Mouse (Mus musculus) MEL (cell line): Measurements from ENCODE around the gene Naa25. TPM values are rescaled to one million over a fixed set of nuclear protein-coding genes. Genes with fewer than 3 reads are reported as not detected.

Experiments
- DNase-seq: peaks from one replicate; pipeline ENCODE4 v3.0.0; 2011; ENCODE audit warnings: low read depth, low spot score
- H3K27ac ChIP-seq: 2 replicates; pipeline ENCODE4 v1.5.1; 2012; ENCODE audit warnings: low read depth, mild to moderate bottlenecking, control low read depth, low read length, moderate library complexity; ENCODE audit not compliant: control insufficient read depth
- H3K27me3 ChIP-seq, 2 experiments: fragments of 150-350 bp in 1 of 2; sonication (generic) in 1 of 2; 2 replicates each; pipeline ENCODE4 v1.6.1; 2012; ENCODE audit warnings: low read length in 2 of 2, mild to moderate bottlenecking in 2 of 2, improper control_type of control experiment in 1 of 2, moderate library complexity in 1 of 2; ENCODE audit not compliant: insufficient read depth in 2 of 2, control insufficient read depth in 1 of 2
- H3K36me3 ChIP-seq, 2 experiments: 2 replicates each; pipeline ENCODE4 v1.6.1; 2012 to 2014; ENCODE audit warnings: low read length in 2 of 2, improper control_type of control experiment in 1 of 2, inconsistent platforms in 1 of 2, mild to moderate bottlenecking in 1 of 2; ENCODE audit not compliant: insufficient read depth in 2 of 2, control insufficient read depth in 1 of 2
- H3K4me1 ChIP-seq, 2 experiments: fragments of 150-350 bp in 1 of 2; sonication (generic) in 1 of 2; 2 replicates each; pipeline ENCODE4 v1.6.1; 2012; ENCODE audit warnings: low read length in 2 of 2, improper control_type of control experiment in 1 of 2, mild to moderate bottlenecking in 1 of 2; ENCODE audit not compliant: insufficient read depth in 2 of 2, control insufficient read depth in 1 of 2
- H3K4me3 ChIP-seq, 2 experiments: fragments of 150-350 bp in 1 of 2; sonication (generic) in 1 of 2; 2 replicates each; pipeline ENCODE4 v1.5.1; 2012; ENCODE audit warnings: low read depth in 2 of 2, low read length in 2 of 2, mild to moderate bottlenecking in 2 of 2, moderate library complexity in 2 of 2, control low read depth in 1 of 2, improper control_type of control experiment in 1 of 2; ENCODE audit not compliant: control insufficient read depth in 1 of 2, insufficient read depth in 1 of 2
- H3K79me2 ChIP-seq: 2 replicates; pipeline ENCODE4 v1.6.1; 2012; ENCODE audit warnings: mild to moderate bottlenecking, low read length, moderate library complexity; ENCODE audit not compliant: control insufficient read depth, poor library complexity, insufficient read depth
- H3K9ac ChIP-seq: 2 replicates; pipeline ENCODE4 v1.6.1; 2012; ENCODE audit warnings: low read depth, mild to moderate bottlenecking, control low read depth, low read length, moderate library complexity; ENCODE audit not compliant: control insufficient read depth, poor library complexity, severe bottlenecking
- H3K9me3 ChIP-seq: fragments of 150-350 bp; sonication (generic); replicated peaks from 2 replicates; pipeline ENCODE4 v1.6.1; 2012; ENCODE audit warnings: mild to moderate bottlenecking, low read length, improper control_type of control experiment, moderate library complexity; ENCODE audit not compliant: insufficient read depth
- BHLHE40 ChIP-seq: IDR thresholded peaks from 2 replicates; pipeline ENCODE4 v1.6.1; 2012; ENCODE audit warnings: low read depth, mild to moderate bottlenecking, inconsistent platforms, low read length, improper control_type of control experiment, borderline replicate concordance
- CHD2 ChIP-seq: IDR thresholded peaks from 2 replicates; pipeline ENCODE4 v1.6.1; 2011; ENCODE audit warnings: low read length, improper control_type of control experiment
- CTCF ChIP-seq, 3 experiments: IDR thresholded peaks in 2 of 3; conservative IDR thresholded peaks in 1 of 3; 2 replicates each; pipeline ENCODE4 v1.5.1; 2011 to 2012; ENCODE audit warnings: low read length in 3 of 3, low read depth in 2 of 3, mild to moderate bottlenecking in 2 of 3, improper control_type of control experiment in 1 of 3, inconsistent platforms in 1 of 3, mixed read lengths in 1 of 3, moderate library complexity in 1 of 3; ENCODE audit not compliant: control insufficient read depth in 1 of 3, insufficient read depth in 1 of 3, poor library complexity in 1 of 3, severe bottlenecking in 1 of 3
- E2F4 ChIP-seq: IDR thresholded peaks from 2 replicates; pipeline ENCODE4 v1.6.1; 2011; ENCODE audit warnings: low read depth, low read length, improper control_type of control experiment, borderline replicate concordance
- ELF1 ChIP-seq: IDR thresholded peaks from 2 replicates; pipeline ENCODE4 v1.6.1; 2014; ENCODE audit warnings: low read depth, mild to moderate bottlenecking, inconsistent platforms, low read length, improper control_type of control experiment, moderate library complexity
- EP300 ChIP-seq, 2 experiments: IDR thresholded peaks; 2 replicates each; pipeline ENCODE4 v1.6.1; 2011; ENCODE audit warnings: improper control_type of control experiment in 2 of 2, low read length in 2 of 2, low read depth in 1 of 2, mild to moderate bottlenecking in 1 of 2
- ETS1 ChIP-seq: IDR thresholded peaks from 2 replicates; pipeline ENCODE4 v1.6.1; 2012; ENCODE audit warnings: low read depth, mild to moderate bottlenecking, inconsistent platforms, low read length, improper control_type of control experiment, moderate library complexity
- GATA1 ChIP-seq: IDR thresholded peaks from 2 replicates; pipeline ENCODE4 v1.6.1; 2011; ENCODE audit warnings: low read depth, low read length, improper control_type of control experiment
- HCFC1 ChIP-seq: IDR thresholded peaks from 2 replicates; pipeline ENCODE4 v1.6.1; 2012; ENCODE audit warnings: low read depth, mild to moderate bottlenecking, inconsistent platforms, low read length, improper control_type of control experiment, moderate library complexity
- JUND ChIP-seq: IDR thresholded peaks from 2 replicates; pipeline ENCODE4 v1.6.1; 2011; ENCODE audit warnings: low read depth, mild to moderate bottlenecking, improper control_type of control experiment, low read length
- MAFK ChIP-seq: IDR thresholded peaks from 2 replicates; pipeline ENCODE4 v1.6.1; 2011; ENCODE audit warnings: low read depth, mild to moderate bottlenecking, low read length, improper control_type of control experiment, borderline replicate concordance
- MAZ ChIP-seq: IDR thresholded peaks from 2 replicates; pipeline ENCODE4 v1.6.1; 2012; ENCODE audit warnings: low read depth, mild to moderate bottlenecking, inconsistent platforms, low read length, improper control_type of control experiment
- MXI1 ChIP-seq: IDR thresholded peaks from 2 replicates; pipeline ENCODE4 v1.6.1; 2011; ENCODE audit warnings: mild to moderate bottlenecking, low read depth, low read length, improper control_type of control experiment
- MYB ChIP-seq: IDR thresholded peaks from 2 replicates; pipeline ENCODE4 v1.6.1; 2011; ENCODE audit warnings: mild to moderate bottlenecking, low read depth, low read length, improper control_type of control experiment
- MYC ChIP-seq: IDR thresholded peaks from 2 replicates; pipeline ENCODE4 v1.6.1; 2011; ENCODE audit warnings: low read depth, mild to moderate bottlenecking, low read length, improper control_type of control experiment, moderate library complexity
- NELFE ChIP-seq: IDR thresholded peaks from 2 replicates; pipeline ENCODE4 v1.6.1; 2011; ENCODE audit warnings: low read depth, low read length, improper control_type of control experiment
- NRF1 ChIP-seq: IDR thresholded peaks from 2 replicates; pipeline ENCODE4 v1.6.1; 2014; ENCODE audit warnings: low read depth, mild to moderate bottlenecking, inconsistent platforms, low read length, improper control_type of control experiment, moderate library complexity; ENCODE audit not compliant: poor library complexity, insufficient read depth, severe bottlenecking
- POLR2A ChIP-seq, 2 experiments: IDR thresholded peaks; 2 replicates each; pipeline ENCODE4 v1.6.1; 2011 to 2012; ENCODE audit warnings: low read length in 2 of 2, mild to moderate bottlenecking in 2 of 2, control low read depth in 1 of 2, improper control_type of control experiment in 1 of 2, low read depth in 1 of 2, moderate library complexity in 1 of 2; ENCODE audit not compliant: control insufficient read depth in 1 of 2, insufficient read depth in 1 of 2, poor library complexity in 1 of 2
- POLR2AphosphoS5 ChIP-seq: IDR thresholded peaks from 2 replicates; pipeline ENCODE4 v1.6.1; 2012; ENCODE audit warnings: low read depth, borderline replicate concordance, mild to moderate bottlenecking, inconsistent platforms, low read length, moderate library complexity, mixed read lengths
- RCOR1 ChIP-seq: IDR thresholded peaks from 2 replicates; pipeline ENCODE4 v1.6.1; 2012; ENCODE audit warnings: low read depth, mild to moderate bottlenecking, inconsistent platforms, low read length, improper control_type of control experiment
- SIN3A ChIP-seq: IDR thresholded peaks from 2 replicates; pipeline ENCODE4 v1.6.1; 2012; ENCODE audit warnings: low read length, improper control_type of control experiment, inconsistent platforms
- SMC3 ChIP-seq: IDR thresholded peaks from 2 replicates; pipeline ENCODE4 v1.6.1; 2011; ENCODE audit warnings: low read depth, low read length, improper control_type of control experiment
- TAL1 ChIP-seq: IDR thresholded peaks from 2 replicates; pipeline ENCODE4 v1.6.1; 2012; ENCODE audit warnings: mild to moderate bottlenecking, inconsistent platforms, low read length, moderate library complexity, mixed read lengths
- TBP ChIP-seq: IDR thresholded peaks from 2 replicates; pipeline ENCODE4 v1.8.0; 2011; ENCODE audit warnings: low read depth, low read length, improper control_type of control experiment
- UBTF ChIP-seq: IDR thresholded peaks from 2 replicates; pipeline ENCODE4 v1.6.1; 2012; ENCODE audit warnings: low read depth, mild to moderate bottlenecking, inconsistent platforms, low read length, improper control_type of control experiment, moderate library complexity, borderline replicate concordance; ENCODE audit not compliant: insufficient read depth
- USF1 ChIP-seq: IDR thresholded peaks from 2 replicates; pipeline ENCODE4 v1.6.1; 2014; ENCODE audit warnings: low read depth, mild to moderate bottlenecking, inconsistent platforms, low read length, improper control_type of control experiment, moderate library complexity
- USF2 ChIP-seq, 2 experiments: IDR thresholded peaks; 2 replicates each; pipeline ENCODE4 v1.6.1; 2011 to 2012; ENCODE audit warnings: improper control_type of control experiment in 2 of 2, low read length in 2 of 2, borderline replicate concordance in 1 of 2, inconsistent platforms in 1 of 2, low read depth in 1 of 2, mild to moderate bottlenecking in 1 of 2; ENCODE audit not compliant: insufficient read depth in 1 of 2
- ZC3H11A ChIP-seq: IDR thresholded peaks from 2 replicates; pipeline ENCODE4 v1.6.1; 2012; ENCODE audit warnings: low read depth, mild to moderate bottlenecking, inconsistent platforms, low read length, improper control_type of control experiment
- ZMIZ1 ChIP-seq: IDR thresholded peaks from 2 replicates; pipeline ENCODE4 v1.6.1; 2012; ENCODE audit warnings: low read depth, mild to moderate bottlenecking, inconsistent platforms, low read length, improper control_type of control experiment, moderate library complexity
- ZNF384 ChIP-seq: IDR thresholded peaks from 2 replicates; pipeline ENCODE4 v1.6.1; 2012; ENCODE audit warnings: low read depth, mild to moderate bottlenecking, inconsistent platforms, low read length, improper control_type of control experiment
- polyA plus RNA-seq, 2 experiments: library from polyadenylated mRNA; stranded (reverse) in 1 of 2; unstranded in 1 of 2; fragments of >175 nt in 1 of 2; fragments of >200 nt in 1 of 2; gene quantifications; 2 replicates each; pipeline versions ENCODE4 v1.2.1 to v1.2.4; 2012; ENCODE audit warnings: low replicate concordance in 2 of 2, low read depth in 1 of 2; ENCODE audit not compliant: insufficient read length in 2 of 2, insufficient read depth in 1 of 2, missing spikeins in 1 of 2
- total RNA-seq: library from RNA; depleted of rRNA; stranded (reverse); fragments of 300-350 nt; gene quantifications from 2 replicates; pipeline ENCODE4 v1.2.3, GENCODE M21; 2012

Gene Naa25
- total and polyA plus RNA-seq, 3 experiments, result 53.0 to 59.6 TPM; not detected in 1

DNA sequence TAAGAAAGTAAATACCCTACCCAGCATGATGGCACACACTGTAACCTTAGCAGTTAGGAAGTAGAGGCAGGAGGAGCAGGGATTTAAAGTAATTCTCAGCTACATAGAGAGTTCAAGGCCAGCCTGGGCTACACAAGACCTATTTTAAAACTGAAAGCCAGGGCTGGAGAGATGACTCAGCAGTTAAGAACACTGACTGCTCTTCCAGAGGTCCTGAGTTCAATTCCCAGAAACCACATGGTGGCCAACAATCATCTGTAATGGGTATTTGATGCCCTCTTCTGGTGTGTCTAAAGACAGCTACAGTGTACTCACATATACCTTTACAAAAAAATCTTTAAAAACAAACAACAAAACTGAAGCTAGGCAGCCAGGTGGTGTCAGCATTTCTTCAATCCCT is 8.0 kb upstream of the Naa25 start:
- H3K9ac ChIP-seq, result no peak overlapping the region
- peaks cover 0 to 12% of the 10 kb centered on the region in 2 experiments; a peak in 2 of 4 replicates for H3K36me3 ChIP-seq
- no peak for DNase-seq
- no peak overlapping the region for H3K4me3 ChIP-seq
- H3K4me1 ChIP-seq, result peaks cover 2 to 19% of the 10 kb centered on the region in 2 experiments; a peak in 3 of 4 replicates
- no peaks in the 10 kb centered on the region for H3K9me3 ChIP-seq
- H3K27ac ChIP-seq, result no peak overlapping the region
- no peaks in the 10 kb centered on the region for H3K27me3 ChIP-seq
- H3K79me2 ChIP-seq, result peaks cover 3% of the 10 kb centered on the region; the same call in 1 of the 2 replicates
- TF ChIP-seq UBTF (no peak), ZC3H11A (0 out of 2 replicates have a peak, but pooled peaks have one; percentile 11)

DNA sequence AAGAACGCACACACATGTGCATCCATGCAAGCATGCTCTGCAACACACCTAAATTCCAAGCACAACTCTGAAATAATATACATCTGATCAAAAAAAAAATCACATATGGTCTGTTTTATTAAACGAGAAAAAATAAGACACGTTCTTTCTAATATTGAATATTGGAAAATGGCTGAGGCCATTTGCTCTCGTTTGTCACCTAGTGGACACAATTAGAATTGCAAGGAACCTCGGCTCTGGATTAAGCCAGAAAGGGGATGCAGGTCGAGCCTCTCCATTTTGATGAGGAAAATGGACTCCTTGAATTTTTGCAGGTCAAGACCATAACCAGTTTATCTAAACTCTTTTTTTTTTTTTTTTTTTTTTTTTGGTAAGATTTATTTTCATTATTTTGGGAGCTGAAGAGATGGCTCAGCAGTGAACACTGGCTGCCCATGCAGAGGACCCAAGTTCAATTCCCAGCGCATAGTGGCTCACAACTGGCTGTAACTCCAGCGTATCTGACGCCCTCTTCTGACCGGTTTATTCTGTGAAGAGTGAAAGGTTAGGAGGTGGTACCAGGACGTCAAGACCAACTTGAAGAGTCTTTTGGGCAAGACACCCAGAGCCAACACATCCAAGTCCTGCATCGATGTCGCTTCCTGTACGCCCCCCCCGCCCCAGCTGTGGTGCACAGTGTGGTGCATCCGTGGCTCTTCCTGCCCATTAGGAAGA is 4.9 kb upstream of the Naa25 start:
- no peak overlapping the region for H3K4me3 ChIP-seq
- TF ChIP-seq MYB (no peak), TAL1 (no peak), NRF1 (no peak), POLR2AphosphoS5 (no peak), E2F4 (no peak), MXI1 (no peak), SMC3 (peak; percentile 67), SIN3A (no peak), CTCF (IDR thresholded peaks at IDR 0.05 in 2 of 3, conservative IDR thresholded peaks at IDR 0.05 in 1 of 3; ENCODE audit: control insufficient read depth in 1 of 3, insufficient read depth in 1 of 3, low read depth in 2 of 3, low read length in 3 of 3, poor library complexity in 1 of 3, severe bottlenecking in 1 of 3) (peak; percentile 43 to 86 (median 76)), ZMIZ1 (no peak), HCFC1 (no peak), ZNF384 (peak; percentile 40; the same call in 1 of the 2 replicates), RCOR1 (no peak), EP300 (IDR thresholded peaks at IDR 0.05; ENCODE audit: low read depth in 1 of 2, low read length in 2 of 2) (no peak), MAZ (no peak), GATA1 (no peak), POLR2A (IDR thresholded peaks at IDR 0.05; ENCODE audit: control insufficient read depth in 1 of 2, insufficient read depth in 1 of 2, low read depth in 1 of 2, low read length in 2 of 2, poor library complexity in 1 of 2) (no peak), ETS1 (no peak), USF1 (no peak), USF2 (IDR thresholded peaks at IDR 0.05; ENCODE audit: borderline replicate concordance in 1 of 2, insufficient read depth in 1 of 2, low read depth in 1 of 2, low read length in 2 of 2) (no peak), ELF1 (no peak), MYC (peak; percentile 63; the same call in 1 of the 2 replicates), MAFK (no peak), JUND (no peak), NELFE (no peak), BHLHE40 (0 out of 2 replicates have a peak, but pooled peaks have one; percentile 20), TBP (no peak), CHD2 (no peak)

More for the DNA sequence above, 4.9 kb upstream of the Naa25 start:
- Histone ChIP-seq H3K79me2 (peaks cover 5% of the 10 kb centered on the region), H3K4me1 (peaks cover 0 to 15% of the 10 kb centered on the region in 2 experiments; a peak in 2 of 4 replicates), H3K9me3 (no peaks in the 10 kb centered on the region), H3K27ac (no peak overlapping the region), H3K36me3 (peaks cover 0 to 13% of the 10 kb centered on the region in 2 experiments; a peak in 2 of 4 replicates), H3K9ac (no peak overlapping the region), H3K27me3 (no peaks in the 10 kb centered on the region)
- DNase-seq, result peak; percentile 78
